Mouse (Mus musculus) heart, embryonic 15.5 days (tissue): ENCODE data around the gene Samhd1. TPM values are rescaled to one million over a fixed set of nuclear protein-coding genes. Genes with fewer than 3 reads are reported as not detected.

ENCODE experiments used
- ATAC-seq: fragments of 200-750 bp; cut with Nextera tagmentation; replicated peaks from 2 replicates; pipeline ENCODE4 v1.8.0; 2017; ENCODE audit warnings: low read depth, moderate TSS enrichment; ENCODE audit not compliant: insufficient number of reproducible peaks, insufficient read depth, low FRiP score
- H3K27ac ChIP-seq: fragments of 300-500 bp; sonication (generic); 2 replicates; pipeline ENCODE4 v1.5.1; 2015; ENCODE audit warnings: mild to moderate bottlenecking, inconsistent platforms
- H3K27me3 ChIP-seq: fragments of 300-500 bp; sonication (generic); 2 replicates; pipeline ENCODE4 v1.6.1; 2015; ENCODE audit warnings: inconsistent platforms
- H3K36me3 ChIP-seq: fragments of 300-500 bp; sonication (generic); 2 replicates; pipeline ENCODE4 v1.6.1; 2015; ENCODE audit warnings: mild to moderate bottlenecking, inconsistent platforms
- H3K4me1 ChIP-seq: fragments of 300-500 bp; sonication (generic); replicated peaks from 2 replicates; pipeline ENCODE4 v1.6.1; 2015; ENCODE audit warnings: inconsistent platforms
- H3K4me2 ChIP-seq: fragments of 300-500 bp; sonication (generic); 2 replicates; pipeline ENCODE4 v1.6.1; 2015; ENCODE audit warnings: inconsistent platforms, mild to moderate bottlenecking, moderate library complexity
- H3K4me3 ChIP-seq: fragments of 300-500 bp; sonication (generic); 2 replicates; pipeline ENCODE4 v1.5.1; 2015; ENCODE audit warnings: mild to moderate bottlenecking, inconsistent platforms
- H3K9ac ChIP-seq: fragments of 300-500 bp; sonication (generic); 2 replicates; pipeline ENCODE4 v1.6.1; 2015; ENCODE audit warnings: mild to moderate bottlenecking, inconsistent platforms
- H3K9me3 ChIP-seq: fragments of 300-500 bp; sonication (generic); replicated peaks from 2 replicates; pipeline ENCODE4 v1.6.1; 2016; ENCODE audit warnings: inconsistent platforms
- WGBS: fragments of 180-500 bp; shearing (Covaris S2); methylation state at CpG from one replicate; pipeline ENCODE4 v1.1.7; 2015; ENCODE audit warnings: mixed read lengths; 5-methylcytosine and 5-hydroxymethylcytosine counted together
- polyA plus RNA-seq: library from polyadenylated mRNA; unstranded; fragments of >200 nt; fragmentation: Nextera tagmentation; extraction: Ambion mirVana; gene quantifications from 2 replicates; pipeline ENCODE4 v1.2.1, GENCODE M21; 2015

Gene Samhd1
- polyA plus RNA-seq, 1 experiment from 2014 or later: 14.2 TPM

GRCm38 (mm10) chr2:157136176-157136575 is 1.1 kb upstream of the Samhd1 start:
- H3K9me3 ChIP-seq: 0 out of 2 replicates have a peak, but pooled peaks cover 7% of the 10 kb centered on the region
- peaks cover 14% of the 10 kb centered on the region for H3K4me1 ChIP-seq
- no peaks in the 10 kb centered on the region for H3K36me3 ChIP-seq
- no peak overlapping the region for H3K27ac ChIP-seq
- WGBS: 86% methylated on average over 4 of the region's 4 CpGs
- no peak overlapping the region for H3K4me3 ChIP-seq
- no peak overlapping the region for H3K9ac ChIP-seq
- no peak overlapping the region for H3K4me2 ChIP-seq
- no peaks in the 10 kb centered on the region for H3K27me3 ChIP-seq
- no peak for ATAC-seq

- no peak for ATAC-seq
- Histone ChIP-seq H3K4me2 (peak overlapping the region; percentile 95), H3K36me3 (no peaks in the 10 kb centered on the region), H3K9ac (peak overlapping the region; percentile 72), H3K4me1 (peaks cover 14% of the 10 kb centered on the region), H3K27me3 (no peaks in the 10 kb centered on the region), H3K4me3 (peak overlapping the region; percentile 67), H3K9me3 (0 out of 2 replicates have a peak, but pooled peaks cover 7% of the 10 kb centered on the region), H3K27ac (peak overlapping the region; percentile 76)
- 87% methylated on average over 10 of the region's 10 CpGs for WGBS
Measured at GRCm38 (mm10) chr2:157135529-157136120, 560 bp upstream of the Samhd1 start.

- peak overlapping the region; percentile 95 for H3K4me2 ChIP-seq
- H3K27ac ChIP-seq: peak overlapping the region; percentile 76
- no peaks in the 10 kb centered on the region for H3K36me3 ChIP-seq
- no peaks in the 10 kb centered on the region for H3K27me3 ChIP-seq
- under 1% methylated on average over 25 of the region's 25 CpGs for WGBS
- H3K4me1 ChIP-seq: peaks cover 14% of the 10 kb centered on the region
- H3K9me3 ChIP-seq: no peaks in the 10 kb centered on the region
- ATAC-seq: peak; percentile 61
- peak overlapping the region; percentile 67 for H3K4me3 ChIP-seq
- peak overlapping the region; percentile 72 for H3K9ac ChIP-seq
Measured at GRCm38 (mm10) chr2:157134479-157134931, 560 bp downstream of the Samhd1 start.

GRCm38 (mm10) chr2:157133769-157134478 is 1.1 kb downstream of the Samhd1 start:
- Histone ChIP-seq H3K9ac (peak overlapping the region; percentile 72), H3K27me3 (no peaks in the 10 kb centered on the region), H3K4me2 (peak overlapping the region; percentile 95), H3K4me3 (peak overlapping the region; percentile 67), H3K36me3 (no peaks in the 10 kb centered on the region), H3K27ac (peak overlapping the region; percentile 76), H3K9me3 (no peaks in the 10 kb centered on the region), H3K4me1 (peaks cover 14% of the 10 kb centered on the region)
- whole genome bisulfite sequencing: 17% methylated on average over 11 of the region's 11 CpGs
- no peak for ATAC-seq

GRCm38 (mm10) chr2:157132686-157133540 is 2.2 kb downstream of the Samhd1 start:
- no peak overlapping the region for H3K27ac ChIP-seq
- H3K9ac ChIP-seq: no peak overlapping the region
- H3K4me2 ChIP-seq: no peak overlapping the region
- H3K27me3 ChIP-seq: no peaks in the 10 kb centered on the region
- no peaks in the 10 kb centered on the region for H3K36me3 ChIP-seq
- H3K9me3 ChIP-seq: no peaks in the 10 kb centered on the region
- 63% methylated on average over 3 of the region's 3 CpGs for WGBS
- peaks cover 14% of the 10 kb centered on the region for H3K4me1 ChIP-seq
- ATAC-seq: no peak
- peak overlapping the region; percentile 7; the same call in 1 of the 2 replicates for H3K4me3 ChIP-seq

- Histone ChIP-seq H3K9ac (no peak overlapping the region), H3K27me3 (no peaks in the 10 kb centered on the region), H3K27ac (no peak overlapping the region), H3K4me2 (no peak overlapping the region), H3K36me3 (no peaks in the 10 kb centered on the region), H3K9me3 (no peaks in the 10 kb centered on the region), H3K4me1 (peaks cover 14% of the 10 kb centered on the region), H3K4me3 (no peak overlapping the region)
- WGBS: 82% methylated on average over 1 of the region's 1 CpGs
- ATAC-seq: no peak
Measured at GRCm38 (mm10) chr2:157132086-157132485, 3.0 kb downstream of the Samhd1 start.

- 70% methylated on average over 8 of the region's 8 CpGs for WGBS
- Histone ChIP-seq H3K9ac (no peak overlapping the region), H3K4me3 (no peak overlapping the region), H3K4me1 (peaks cover 14% of the 10 kb centered on the region), H3K27me3 (no peaks in the 10 kb centered on the region), H3K36me3 (peaks cover 10% of the 10 kb centered on the region), H3K27ac (no peak overlapping the region), H3K4me2 (no peak overlapping the region), H3K9me3 (no peaks in the 10 kb centered on the region)
- ATAC-seq: no peak
Measured at GRCm38 (mm10) chr2:157130813-157131514, 4.1 kb downstream of the Samhd1 start.

- no peak for ATAC-seq
- Histone ChIP-seq H3K4me2 (0 out of 2 replicates have a peak overlapping the region, but pooled peaks have one; percentile 16), H3K4me1 (peaks cover 14% of the 10 kb centered on the region), H3K4me3 (no peak overlapping the region), H3K9ac (no peak overlapping the region), H3K36me3 (peaks cover 11% of the 10 kb centered on the region), H3K9me3 (no peaks in the 10 kb centered on the region), H3K27me3 (no peaks in the 10 kb centered on the region), H3K27ac (no peak overlapping the region)
- 65% methylated on average over 11 of the region's 11 CpGs for WGBS
Measured at GRCm38 (mm10) chr2:157129601-157130164, 5.4 kb downstream of the Samhd1 start.

- ATAC-seq: no peak
- Histone ChIP-seq H3K36me3 (peaks cover 11% of the 10 kb centered on the region), H3K9ac (no peak overlapping the region), H3K4me2 (no peak overlapping the region), H3K27ac (no peak overlapping the region), H3K4me3 (no peak overlapping the region), H3K9me3 (no peaks in the 10 kb centered on the region), H3K4me1 (peaks cover 10% of the 10 kb centered on the region), H3K27me3 (no peaks in the 10 kb centered on the region)
- 80% methylated on average over 4 of the region's 4 CpGs for WGBS
Measured at GRCm38 (mm10) chr2:157129096-157129495, 6.0 kb downstream of the Samhd1 start.

- no peak overlapping the region for H3K27ac ChIP-seq
- no peaks in the 10 kb centered on the region for H3K27me3 ChIP-seq
- peaks cover 2% of the 10 kb centered on the region for H3K4me1 ChIP-seq
- no peak overlapping the region for H3K4me2 ChIP-seq
- WGBS: 61% methylated on average over 4 of the region's 4 CpGs
- no peak overlapping the region for H3K4me3 ChIP-seq
- no peaks in the 10 kb centered on the region for H3K9me3 ChIP-seq
- ATAC-seq: no peak
- no peak overlapping the region for H3K9ac ChIP-seq
- peaks cover 11% of the 10 kb centered on the region for H3K36me3 ChIP-seq
Measured at GRCm38 (mm10) chr2:157128072-157128471, 7.0 kb downstream of the Samhd1 start.
